ENCODE assay signal across 19 mouse cellular contexts in the genomic region with DNA sequence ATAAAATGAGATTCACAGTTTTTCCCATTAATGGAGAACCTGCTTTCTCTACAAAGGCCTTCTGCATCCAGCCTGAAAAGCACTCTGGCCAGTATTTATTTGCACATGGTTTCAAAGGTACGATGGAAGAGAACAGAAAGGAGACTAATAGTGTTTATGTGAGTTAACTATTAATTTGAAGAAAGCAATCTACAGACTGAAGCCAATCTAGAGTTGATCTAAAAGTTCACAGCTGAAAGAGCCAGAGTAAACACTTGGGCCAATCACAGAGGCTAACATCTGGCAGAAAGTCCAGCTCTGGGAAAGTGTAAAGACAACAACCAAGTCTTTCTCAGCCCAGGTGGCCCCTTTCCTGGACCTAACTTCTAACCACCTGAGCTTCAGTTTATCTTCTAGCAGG. TPM values are rescaled to one million over a fixed set of nuclear protein-coding genes. Genes with fewer than 3 reads are reported as not detected.
DNase-seq lines count a peak whose midpoint lies in the region; ATAC-seq and TF ChIP-seq lines count a peak whose summit lies in the region.
"Had no signal": no experiment of that assay in that cellular context is flagged by ENCODE, and none has a peak within 500 bp of the region (broad histone marks: within the 10 kb centered on the region; RNA-seq: fewer than 3 reads in every experiment).

No protein-coding gene starts in this region.

- H3K36me3 ChIP-seq in intestine, postnatal 0 days (ENCODE audit: control insufficient read depth, insufficient read depth), result no peaks in the 10 kb centered on the region
- H3K36me3 ChIP-seq in kidney, adult 2 months (ENCODE audit: control insufficient read depth, insufficient read depth, low read length), result no peaks in the 10 kb centered on the region
- no peaks in the 10 kb centered on the region for H3K36me3 ChIP-seq in stomach, embryonic 15.5 days
- H3K36me3 ChIP-seq in heart, embryonic 10.5 days, result no peaks in the 10 kb centered on the region
- H3K36me3 ChIP-seq: forebrain, embryonic 12.5 days; hindbrain, embryonic 15.5 days; limb, embryonic 13.5 days; midbrain, embryonic 12.5 days; neural tube, embryonic 12.5 days had no signal

- no peak overlapping the region for H3K4me2 ChIP-seq in intestine, postnatal 0 days (replicated peaks; ENCODE audit: low read depth)
- H3K4me2 ChIP-seq in stomach, embryonic 15.5 days, result no peak overlapping the region
- H3K4me2 ChIP-seq: forebrain, embryonic 12.5 days; hindbrain, embryonic 15.5 days; limb, embryonic 13.5 days; lung, embryonic 14.5 days; midbrain, embryonic 12.5 days; neural tube, embryonic 12.5 days had no signal

- 17% methylated on average over 1 of the region's 1 CpGs for WGBS in intestine, postnatal 0 days
- 26% methylated on average over 1 of the region's 1 CpGs for WGBS in kidney, adult 2 months
- 25% methylated on average over 1 of the region's 1 CpGs for whole genome bisulfite sequencing in stomach, embryonic 15.5 days
- WGBS in heart, embryonic 10.5 days, result 71% methylated on average over 1 of the region's 1 CpGs

- TF ChIP-seq CTCF in intestine, postnatal 0 days (IDR thresholded peaks at IDR 0.05; ENCODE audit: low read depth), result no peak
- TF ChIP-seq CTCF in kidney, adult 2 months (conservative IDR thresholded peaks at IDR 0.05; ENCODE audit: insufficient read depth, insufficient read length, low read depth, low read length), result no peak

- no peak overlapping the region for H3K27ac ChIP-seq in intestine, postnatal 0 days (ENCODE audit: low read depth, low read length)
- no peak overlapping the region for H3K27ac ChIP-seq in kidney, adult 2 months (ENCODE audit: insufficient read depth, low read depth, low read length)
- H3K27ac ChIP-seq in stomach, embryonic 15.5 days, result peak overlapping the region; percentile 8; the same call in 1 of the 2 replicates
- H3K27ac ChIP-seq in heart, embryonic 10.5 days, result no peak overlapping the region
- H3K27ac ChIP-seq: forebrain, embryonic 12.5 days; hindbrain, embryonic 15.5 days; limb, embryonic 13.5 days; midbrain, embryonic 12.5 days; neural tube, embryonic 12.5 days had no signal

- no peak overlapping the region for H3K9ac ChIP-seq in intestine, postnatal 0 days (ENCODE audit: low read depth, low read length)
- H3K9ac ChIP-seq in stomach, embryonic 15.5 days, result no peak overlapping the region
- H3K9ac ChIP-seq: forebrain, embryonic 12.5 days; hindbrain, embryonic 15.5 days; limb, embryonic 13.5 days; lung, embryonic 14.5 days; midbrain, embryonic 12.5 days; neural tube, embryonic 12.5 days had no signal

- H3K4me1 ChIP-seq in intestine, postnatal 0 days (replicated peaks; ENCODE audit: control insufficient read depth, insufficient read depth, low read length), result no peaks in the 10 kb centered on the region
- peaks cover 6% of the 10 kb centered on the region; the same call in 1 of the 2 replicates for H3K4me1 ChIP-seq in kidney, adult 2 months (ENCODE audit: control insufficient read depth, insufficient read depth, low read length)
- 0 out of 2 replicates have a peak, but pooled peaks cover 2% of the 10 kb centered on the region for H3K4me1 ChIP-seq in stomach, embryonic 15.5 days
- no peaks in the 10 kb centered on the region for H3K4me1 ChIP-seq in heart, embryonic 10.5 days
- H3K4me1 ChIP-seq: hindbrain, embryonic 15.5 days; limb, embryonic 13.5 days; neural tube, embryonic 12.5 days had no signal

- DNase-seq in kidney, adult 2 months, result peak; percentile 69
- DNase-seq in kidney, postnatal 10 days, result peak; percentile 11
- no peak for DNase-seq in frontal cortex, postnatal 25 days (ENCODE audit: low spot score in 2 of 2)
- no peak for DNase-seq in c-Kit-positive CD71-positive TER-119-positive erythroid progenitor cells, embryonic 14.5 days (ENCODE audit: low spot score)
- DNase-seq in heart, embryonic 10.5 days (ENCODE audit: low spot score), result no peak
- DNase-seq: cerebellum, adult 9-10 months; gastrocnemius, postnatal 10 days; heart, adult 18-20 months; heart, postnatal 36 days; lung, embryonic 14.5 days; right cerebral cortex, postnatal 14 days; spleen, adult 18-20 months had no signal

- H3K9me3 ChIP-seq in intestine, postnatal 0 days (ENCODE audit: control insufficient read depth), result no peaks in the 10 kb centered on the region
- no peaks in the 10 kb centered on the region for H3K9me3 ChIP-seq in stomach, embryonic 15.5 days
- no peaks in the 10 kb centered on the region for H3K9me3 ChIP-seq in heart, embryonic 10.5 days
- H3K9me3 ChIP-seq: forebrain, embryonic 12.5 days; hindbrain, embryonic 15.5 days; limb, embryonic 13.5 days; midbrain, embryonic 12.5 days; neural tube, embryonic 12.5 days had no signal

- H3K4me3 ChIP-seq in intestine, postnatal 0 days (ENCODE audit: low read depth, low read length), result no peak overlapping the region
- no peak overlapping the region for H3K4me3 ChIP-seq in kidney, adult 2 months (ENCODE audit: insufficient read depth, low read depth, low read length)
- H3K4me3 ChIP-seq in stomach, embryonic 15.5 days (replicated peaks), result no peak overlapping the region
- no peak overlapping the region for H3K4me3 ChIP-seq in heart, embryonic 10.5 days
- H3K4me3 ChIP-seq: forebrain, embryonic 12.5 days; hindbrain, embryonic 15.5 days; limb, embryonic 13.5 days; midbrain, embryonic 12.5 days; neural tube, embryonic 12.5 days had no signal

- ATAC-seq in intestine, postnatal 0 days, result peak; percentile 33; the same call in 1 of the 2 replicates
- ATAC-seq in stomach, embryonic 15.5 days (ENCODE audit: insufficient read depth, low FRiP score, low read depth), result peak; percentile 85

- no peaks in the 10 kb centered on the region for H3K27me3 ChIP-seq in intestine, postnatal 0 days (replicated peaks; ENCODE audit: control insufficient read depth, insufficient read depth, low read length)
- H3K27me3 ChIP-seq in kidney, adult 2 months (replicated peaks; ENCODE audit: control insufficient read depth, insufficient read depth, low read length), result no peaks in the 10 kb centered on the region
- H3K27me3 ChIP-seq in stomach, embryonic 15.5 days (replicated peaks), result no peaks in the 10 kb centered on the region
- H3K27me3 ChIP-seq in heart, embryonic 10.5 days (ENCODE audit: insufficient read depth, poor library complexity, severe bottlenecking), result no peaks in the 10 kb centered on the region
- H3K27me3 ChIP-seq: forebrain, embryonic 12.5 days; hindbrain, embryonic 15.5 days; limb, embryonic 13.5 days; midbrain, embryonic 12.5 days; neural tube, embryonic 12.5 days had no signal

- TF ChIP-seq POLR2A in kidney, adult 2 months (IDR thresholded peaks at IDR 0.05; ENCODE audit: low read depth, low read length), result no peak

RNA-seq across cellular contexts. Expression of gene Prss23, which starts 27.1 kb away (rescaled TPM):
- polyA plus RNA-seq in intestine, postnatal 0 days (2015; fragmentation: Nextera tagmentation; extraction: Ambion mirVana), result 72.4 and 87.9 TPM in 2 replicates
- polyA plus RNA-seq in kidney, adult 2 months (2012; rRNA removed), result 136 and 138 TPM in 2 replicates
- 65.8 and 73.6 TPM in 2 replicates for polyA plus RNA-seq in stomach, embryonic 15.5 days (2015; fragmentation: Nextera tagmentation; extraction: Ambion mirVana)
- 38.6 and 40.7 TPM in 2 replicates for polyA plus RNA-seq in heart, embryonic 10.5 days (2016; fragmentation: Nextera tagmentation; extraction: Ambion mirVana)

Comparison
In these comparisons a context has a peak if more than half of its experiments do, and no peak if none do; other contexts are left out.
1. DNase-seq: peak in kidney, adult 2 months (single experiment) and kidney, postnatal 10 days (single experiment); none in frontal cortex, postnatal 25 days (0 of 2), c-Kit-positive CD71-positive TER-119-positive erythroid progenitor cells, embryonic 14.5 days (single experiment) and heart, embryonic 10.5 days (single experiment).